Mouse (Mus musculus) liver, adult 2 months (tissue): ENCODE measurements around the gene Cant1. TPM values are rescaled to one million over a fixed set of nuclear protein-coding genes. Genes with fewer than 3 reads are reported as not detected.

ENCODE experiments used
- DNase-seq: peaks from one replicate; pipeline ENCODE4 v3.0.0-alpha.2; 2011; ENCODE audit warnings: low read depth, low spot score; ENCODE audit errors: extremely low read depth
- H3K27ac ChIP-seq: fragments of 200-500 bp; replicated peaks from 2 replicates; pipeline ENCODE4 v1.5.1; 2012; ENCODE audit warnings: low read depth, mild to moderate bottlenecking, control low read depth, inconsistent platforms, low read length; ENCODE audit not compliant: insufficient read depth
- H3K27me3 ChIP-seq: fragments of 200-500 bp; 2 replicates; pipeline ENCODE4 v1.6.1; 2012; ENCODE audit warnings: mild to moderate bottlenecking, moderate library complexity, low read length, inconsistent platforms; ENCODE audit not compliant: control insufficient read depth, insufficient read depth
- H3K36me3 ChIP-seq: fragments of 200-500 bp; 2 replicates; pipeline ENCODE4 v1.6.1; 2012; ENCODE audit warnings: low read length, inconsistent platforms; ENCODE audit not compliant: control insufficient read depth, insufficient read depth
- H3K4me1 ChIP-seq: fragments of 200-500 bp; 2 replicates; pipeline ENCODE4 v1.6.1; 2011; ENCODE audit warnings: low read length; ENCODE audit not compliant: control insufficient read depth, insufficient read depth
- H3K4me3 ChIP-seq: fragments of 200-500 bp; 2 replicates; pipeline ENCODE4 v1.5.1; 2011; ENCODE audit warnings: low read depth, mild to moderate bottlenecking, control low read depth, low read length, moderate library complexity; ENCODE audit not compliant: insufficient read depth
- H3K79me2 ChIP-seq: fragments of 200-500 bp; 2 replicates; pipeline ENCODE4 v1.6.1; 2012; ENCODE audit warnings: inconsistent platforms, mild to moderate bottlenecking, low read length, moderate library complexity; ENCODE audit not compliant: control insufficient read depth, insufficient read depth
- H3K9ac ChIP-seq: fragments of 200-500 bp; 2 replicates; pipeline ENCODE4 v1.6.1; 2012; ENCODE audit warnings: low read depth, mild to moderate bottlenecking, control low read depth, inconsistent platforms, low read length
- CTCF ChIP-seq: fragments of 200-500 bp; IDR thresholded peaks from 2 replicates; pipeline ENCODE4 v1.5.1; 2011; ENCODE audit warnings: low read depth, low read length, control low read depth
- POLR2A ChIP-seq: fragments of 200-500 bp; IDR thresholded peaks from 2 replicates; pipeline ENCODE4 v1.6.1; 2011; ENCODE audit warnings: low read length, control low read depth; ENCODE audit not compliant: insufficient read depth; ENCODE audit errors: extremely low read depth
- WGBS: fragments of 180-500 bp; shearing (Covaris S2); methylation state at CpG from one replicate; pipeline ENCODE4 v1.1.7; 2018; 5-methylcytosine and 5-hydroxymethylcytosine counted together
- polyA plus RNA-seq: library from polyadenylated mRNA; depleted of rRNA; stranded (reverse); fragments of >200 nt; gene quantifications from 2 replicates; pipeline ENCODE4 v1.2.3, GENCODE M21; 2012
- total RNA-seq: library from RNA; depleted of rRNA; stranded (reverse); fragments of >200 nt; gene quantifications from 2 replicates; pipeline ENCODE4 v1.2.3, GENCODE M21; 2014

Cant1 gene
- total and polyA plus RNA-seq, 2 experiments: 11.4 to 25.7 TPM

DNA sequence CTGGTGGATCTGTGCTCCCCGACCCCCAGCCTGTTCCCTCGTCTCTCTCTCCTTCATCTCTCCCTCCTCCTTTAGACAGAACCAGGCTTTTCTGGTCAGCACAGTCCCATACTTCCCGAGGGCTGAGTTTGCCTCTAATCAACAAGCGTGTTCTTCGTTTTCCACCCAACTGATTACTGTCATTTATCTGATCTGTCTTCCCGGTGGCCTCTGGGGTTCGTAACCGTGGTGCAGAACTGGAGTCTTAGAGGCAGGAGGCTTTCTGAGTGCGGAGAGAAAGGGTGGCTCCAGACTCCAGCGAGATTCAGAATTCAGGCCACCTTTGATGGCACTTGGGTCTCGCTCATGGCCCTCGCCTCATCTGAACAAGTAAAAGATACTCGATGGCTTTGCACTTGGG is 15.2 kb upstream of the Cant1 start:
- Histone ChIP-seq H3K79me2 (no peaks in the 10 kb centered on the region), H3K4me1 (peaks cover 13% of the 10 kb centered on the region), H3K27me3 (no peaks in the 10 kb centered on the region), H3K4me3 (no peak overlapping the region), H3K36me3 (no peaks in the 10 kb centered on the region), H3K9ac (no peak overlapping the region), H3K27ac (no peak overlapping the region)
- 55% methylated on average over 13 of the region's 13 CpGs for WGBS
- DNase-seq: no peak
- TF ChIP-seq POLR2A: no peak
- no peak for TF ChIP-seq CTCF

DNA sequence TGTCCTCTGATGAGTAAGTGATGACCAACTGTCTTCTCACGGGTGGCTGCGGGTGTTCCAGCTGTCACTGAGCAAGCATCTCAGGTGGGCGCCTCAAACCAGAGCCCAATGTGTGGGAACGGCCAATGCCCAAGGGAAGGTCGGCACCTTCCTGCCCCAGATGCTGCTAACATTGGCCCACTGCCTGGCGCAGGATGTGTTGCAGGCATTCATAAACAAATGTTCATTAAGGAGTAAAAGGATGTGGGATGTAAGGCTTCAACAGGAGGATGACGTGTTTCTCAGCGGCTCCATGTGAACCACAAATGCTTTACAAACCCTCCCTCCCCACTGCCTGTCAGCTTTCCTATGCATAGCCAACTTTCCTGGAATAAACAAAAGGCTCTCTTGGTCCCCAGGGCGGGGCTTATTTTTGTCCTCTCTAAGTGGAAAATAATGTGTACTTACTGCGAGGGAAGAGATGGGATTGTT is 14.5 kb upstream of the Cant1 start:
- 58% methylated on average over 10 of the region's 10 CpGs for WGBS
- no peak for DNase-seq
- H3K4me3 ChIP-seq: no peak overlapping the region
- H3K9ac ChIP-seq: no peak overlapping the region
- H3K36me3 ChIP-seq: no peaks in the 10 kb centered on the region
- peaks cover 8% of the 10 kb centered on the region for H3K4me1 ChIP-seq
- no peaks in the 10 kb centered on the region for H3K79me2 ChIP-seq
- H3K27me3 ChIP-seq: no peaks in the 10 kb centered on the region
- H3K27ac ChIP-seq: no peak overlapping the region
- TF ChIP-seq POLR2A (no peak), CTCF (no peak)

DNA sequence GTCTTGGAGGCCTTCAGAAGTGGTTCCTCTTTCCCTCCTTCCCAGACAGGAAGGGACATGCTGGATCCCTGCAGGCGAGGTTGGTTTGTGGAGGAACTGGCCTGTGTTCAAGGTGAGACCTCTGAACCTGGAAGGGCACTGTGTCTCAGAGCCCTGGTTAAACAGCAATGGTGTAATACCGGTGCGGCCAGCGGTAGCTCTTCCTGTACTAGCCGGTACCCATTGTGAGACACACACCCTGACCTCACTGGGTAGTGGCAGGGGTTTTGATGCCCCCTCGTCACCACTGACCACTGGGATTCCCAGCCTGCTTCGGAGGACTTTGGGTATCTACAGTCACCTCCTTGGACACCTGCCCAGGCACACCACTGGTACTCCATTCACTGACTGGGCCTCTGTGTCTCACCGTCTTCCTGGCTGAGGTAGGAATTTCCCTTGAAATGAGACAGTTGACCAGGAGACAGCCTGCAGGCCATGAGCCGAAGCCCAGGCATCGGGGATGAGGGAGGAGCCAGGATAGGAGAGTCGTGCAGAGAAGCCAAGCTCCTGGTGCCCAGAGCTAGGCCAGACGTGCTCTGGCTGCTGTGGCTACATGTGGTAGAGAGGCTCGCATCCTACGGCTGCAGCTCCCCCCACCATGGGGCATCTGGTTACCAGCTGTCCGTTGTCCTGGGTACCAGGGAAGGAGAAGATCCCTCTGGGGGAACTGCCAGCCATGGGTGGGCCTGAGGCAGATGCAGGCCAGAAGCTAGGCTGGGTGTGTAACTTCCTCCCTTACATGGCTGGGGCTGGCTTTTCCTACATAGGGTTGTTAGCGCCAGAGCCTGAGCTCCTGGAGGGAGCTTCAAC is 12.4 kb upstream of the Cant1 start:
- Histone ChIP-seq H3K27ac (peak overlapping the region; percentile 57), H3K4me3 (peak overlapping the region; percentile 9; the same call in 1 of the 2 replicates), H3K36me3 (no peaks in the 10 kb centered on the region), H3K27me3 (no peaks in the 10 kb centered on the region), H3K4me1 (peaks cover 2% of the 10 kb centered on the region; the same call in 1 of the 2 replicates), H3K9ac (peak overlapping the region; percentile 1; the same call in 1 of the 2 replicates), H3K79me2 (no peaks in the 10 kb centered on the region)
- WGBS: 77% methylated on average over 16 of the region's 16 CpGs
- no peak for TF ChIP-seq CTCF
- TF ChIP-seq POLR2A: no peak
- DNase-seq: no peak

DNA sequence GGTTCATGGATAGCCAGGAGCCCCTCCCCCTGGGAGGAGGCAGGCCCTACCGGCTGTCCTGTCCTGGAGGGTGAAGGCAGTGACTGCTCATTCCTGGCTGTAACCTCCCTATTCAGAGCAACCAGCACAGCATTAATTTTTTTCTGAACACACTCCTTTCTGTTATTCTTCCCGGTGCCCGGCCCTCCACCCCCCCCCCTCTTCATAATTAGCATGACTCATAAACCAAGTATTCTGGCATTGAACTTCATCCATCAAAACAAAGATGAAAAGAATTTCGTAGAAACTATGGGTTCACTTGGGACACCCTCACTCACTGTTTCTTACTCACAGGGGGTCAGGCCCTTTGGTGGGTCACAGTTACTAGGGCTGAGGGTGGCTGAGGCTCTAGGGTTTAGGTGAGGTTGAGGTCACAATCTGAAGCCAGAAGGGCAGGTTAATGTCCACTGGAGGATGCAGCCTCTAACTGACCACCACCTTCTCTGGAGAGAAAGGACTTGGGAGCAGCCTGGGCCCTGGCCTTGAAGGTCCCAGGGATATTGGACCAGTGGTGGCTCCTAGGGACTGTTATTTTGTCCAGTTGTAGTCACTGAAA is 11.5 kb upstream of the Cant1 start:
- Histone ChIP-seq H3K4me3 (peak overlapping the region; percentile 23; the same call in 1 of the 2 replicates), H3K79me2 (no peaks in the 10 kb centered on the region), H3K9ac (peak overlapping the region; percentile 54), H3K27ac (peak overlapping the region; percentile 83), H3K4me1 (peaks cover 2% of the 10 kb centered on the region; the same call in 1 of the 2 replicates), H3K27me3 (no peaks in the 10 kb centered on the region), H3K36me3 (no peaks in the 10 kb centered on the region)
- WGBS: 52% methylated on average over 4 of the region's 4 CpGs
- TF ChIP-seq POLR2A (no peak), CTCF (no peak)
- no peak for DNase-seq

DNA sequence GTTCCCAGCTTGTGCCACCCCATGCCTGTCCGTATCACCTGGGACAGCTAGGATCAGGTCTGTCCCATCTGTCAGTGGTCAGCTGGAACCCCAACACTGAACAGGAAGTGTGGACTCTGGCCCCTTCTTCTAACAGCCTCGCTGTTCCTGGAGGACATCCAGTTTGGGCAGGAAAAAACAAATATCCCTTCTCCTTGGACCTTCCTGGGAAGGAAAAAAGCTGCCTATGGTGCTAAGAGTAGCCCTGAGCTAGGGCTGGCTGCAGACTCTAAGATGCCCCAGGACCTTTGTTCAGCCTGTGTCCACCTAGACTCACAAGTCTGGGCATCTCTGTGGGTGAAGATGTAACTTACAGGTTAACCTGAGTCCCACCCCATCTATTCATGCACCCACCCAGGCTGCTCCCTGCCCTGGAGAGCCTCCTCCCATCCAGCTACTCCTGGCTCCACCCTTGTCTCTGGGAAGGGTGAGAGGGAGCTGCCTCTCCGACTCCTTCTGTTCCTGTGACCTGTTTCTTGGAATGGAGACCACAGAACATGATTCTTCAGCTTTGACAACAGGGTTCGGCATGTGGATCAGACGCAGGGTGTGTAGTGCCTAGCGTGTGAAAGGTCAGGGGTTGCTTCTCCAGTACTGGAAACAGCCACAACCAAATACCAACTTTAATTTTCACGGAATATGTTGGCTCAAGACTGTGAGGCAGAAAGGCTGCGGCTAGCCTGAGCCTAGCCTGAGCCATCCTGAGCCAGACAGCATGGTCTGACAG is 10.2 kb upstream of the Cant1 start:
- Histone ChIP-seq H3K27me3 (no peaks in the 10 kb centered on the region), H3K4me3 (peak overlapping the region; percentile 54), H3K27ac (peak overlapping the region; percentile 82), H3K4me1 (peaks cover 9% of the 10 kb centered on the region; the same call in 1 of the 2 replicates), H3K79me2 (no peaks in the 10 kb centered on the region), H3K36me3 (no peaks in the 10 kb centered on the region), H3K9ac (peak overlapping the region; percentile 52)
- no peak for TF ChIP-seq POLR2A
- TF ChIP-seq CTCF: no peak
- WGBS: 46% methylated on average over 8 of the region's 8 CpGs
- DNase-seq: peak; percentile 28
